Mouse (Mus musculus): ENCODE results near the gene Tmem217. TPM values are rescaled to one million over a fixed set of nuclear protein-coding genes. Genes with fewer than 3 reads are reported as not detected.
A peak's percentile ranks its signal among the peaks of the same experiment; 100 is the strongest.
"Not testable (repeated sequence)": the region's sequence is repeated elsewhere in the genome, so short reads cannot be mapped to it uniquely, and the experiment has no call there.

Tmem217 gene
- total RNA-seq, 2 experiments from 2014 or later = not detected

- DNase-seq = no peak
Observed at GRCm38 (mm10) chr17:29502005-29502668, 50.0 kb downstream of the Tmem217 start.

GRCm38 (mm10) chr17:29500802-29501469 lies 51.2 kb downstream of the Tmem217 start:
- no peak for DNase-seq

- no peak for DNase-seq
Observed at GRCm38 (mm10) chr17:29500243-29500740, 51.9 kb downstream of the Tmem217 start.

- no peak for DNase-seq
Observed at GRCm38 (mm10) chr17:29499511-29499910, 52.7 kb downstream of the Tmem217 start.

GRCm38 (mm10) chr17:29498952-29499351 lies 53.2 kb downstream of the Tmem217 start:
- DNase-seq = not testable (repeated sequence)

GRCm38 (mm10) chr17:29498028-29498427 lies 54.2 kb downstream of the Tmem217 start:
- no peak for DNase-seq

- not testable (repeated sequence) for DNase-seq
Observed at GRCm38 (mm10) chr17:29497481-29497880, 54.7 kb downstream of the Tmem217 start.

- no peak for DNase-seq
Observed at GRCm38 (mm10) chr17:29497071-29497354, 55.2 kb downstream of the Tmem217 start.

GRCm38 (mm10) chr17:29496211-29497070 lies 55.7 kb downstream of the Tmem217 start:
- DNase-seq = no peak

- DNase-seq = no peak
Observed at GRCm38 (mm10) chr17:29494732-29495076, 57.5 kb downstream of the Tmem217 start.

- DNase-seq = no peak
Observed at GRCm38 (mm10) chr17:29494062-29494731, 58.0 kb downstream of the Tmem217 start.

- DNase-seq = no peak
Observed at GRCm38 (mm10) chr17:29493461-29493980, 58.7 kb downstream of the Tmem217 start.

GRCm38 (mm10) chr17:29492269-29493191 lies 59.7 kb downstream of the Tmem217 start:
- peak; percentile 63 for DNase-seq

GRCm38 (mm10) chr17:29491591-29492268 lies 60.5 kb downstream of the Tmem217 start:
- DNase-seq = peak; percentile 79

- no peak for DNase-seq
Observed at GRCm38 (mm10) chr17:29490713-29491581, 61.2 kb downstream of the Tmem217 start, which contains the start of gene Pim1. TSS of gene Pim1 (plus strand) at chr17:29490753.

- peak; percentile 99 for DNase-seq
Observed at GRCm38 (mm10) chr17:29489971-29490712, 62.0 kb downstream of the Tmem217 start.

GRCm38 (mm10) chr17:29488978-29489970 lies 62.9 kb downstream of the Tmem217 start:
- peak; percentile 38 for DNase-seq

All from gastrocnemius, postnatal 25 days (tissue).